Mouse (Mus musculus) T-helper 2 cell (primary cell): ENCODE results near the gene Ifi208.
"Not testable (repeated sequence)": the region's sequence is repeated elsewhere in the genome, so short reads cannot be mapped to it uniquely, and the experiment has no call there.

ENCODE experiments used
- in situ Hi-C: fragments of 300-600 bp; cut with MboI, MseI; formaldehyde crosslinking; loops from one replicate; pipeline ENCODE4 v1.15.1; 2025; ENCODE audit warnings: high pct_unique_total_duplicates

Ifi208 gene

DNA sequence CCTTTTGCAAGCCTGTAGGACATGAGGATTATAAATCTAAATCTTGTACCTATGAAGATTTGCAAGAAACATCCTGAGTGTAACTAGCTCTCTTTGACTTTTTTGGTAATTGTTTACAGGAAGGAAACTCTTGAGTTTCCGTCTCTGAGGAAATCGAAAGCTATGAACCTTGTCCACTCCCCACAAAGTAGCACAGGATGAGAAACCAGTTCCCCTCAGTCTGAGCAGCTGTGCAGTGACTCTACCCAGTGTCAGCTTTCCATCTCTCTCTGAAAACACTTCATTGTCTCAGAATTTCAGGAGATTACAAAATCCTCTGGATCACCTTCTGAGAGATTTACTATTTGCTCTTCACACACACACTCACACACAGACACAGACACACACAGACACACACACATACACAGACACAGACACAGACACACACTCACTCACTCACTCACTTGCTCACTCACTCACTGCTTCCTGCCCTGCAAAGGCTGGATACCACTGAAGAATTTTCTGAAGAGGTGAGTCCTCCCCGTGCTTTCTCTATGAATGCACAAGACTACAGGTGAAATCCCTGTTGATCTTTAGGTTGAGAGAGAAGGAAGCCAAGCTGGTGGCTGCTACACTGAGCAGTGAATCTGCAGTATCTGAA lies at the start of gene Ifi208:
Gene Ifi208, plus strand, starts transcription at position 218 of the 640 bp plus-strand sequence.
- in situ Hi-C loops: not testable (repeated sequence)

DNA sequence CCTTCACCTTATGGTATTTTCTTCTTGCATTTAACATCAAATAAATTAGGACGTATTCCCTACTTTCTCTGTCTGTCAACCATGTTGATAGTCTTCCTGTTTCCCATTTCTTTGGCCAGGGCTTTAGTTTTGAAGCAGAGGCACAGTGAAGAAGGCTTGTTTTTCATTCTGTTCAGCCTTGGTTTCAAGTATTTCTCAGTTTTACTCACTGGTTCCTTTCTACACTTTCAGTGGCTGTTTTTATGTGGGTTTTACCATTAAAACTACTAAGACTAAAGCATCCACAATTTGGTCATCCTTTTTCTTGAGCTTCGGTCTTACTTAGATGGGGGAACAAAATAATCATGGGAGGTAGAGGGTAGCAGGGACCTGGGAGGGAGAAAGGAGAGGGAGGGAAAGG lies 49.4 kb upstream of the Ifi208 start:
- in situ Hi-C loops: no loop called here

DNA sequence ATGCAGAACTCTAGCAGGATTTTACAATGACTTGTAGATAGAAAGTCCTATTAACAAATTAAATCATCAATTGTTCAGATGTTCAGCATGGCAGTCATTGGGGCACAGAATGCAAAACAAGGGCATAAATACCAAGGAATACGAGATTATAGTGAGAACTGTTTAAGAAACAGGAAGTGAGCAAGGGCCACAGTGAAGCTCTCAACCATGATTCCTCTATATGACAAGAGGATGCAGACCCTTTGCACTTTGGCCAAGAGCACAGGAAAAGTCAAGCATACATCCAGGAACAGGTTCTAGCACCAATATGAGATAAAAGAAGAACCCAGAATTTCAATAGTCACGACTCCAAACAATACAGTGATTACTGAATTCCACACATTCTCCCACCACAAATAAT lies 46.8 kb upstream of the Ifi208 start:
- in situ Hi-C loops: no loop called here

DNA sequence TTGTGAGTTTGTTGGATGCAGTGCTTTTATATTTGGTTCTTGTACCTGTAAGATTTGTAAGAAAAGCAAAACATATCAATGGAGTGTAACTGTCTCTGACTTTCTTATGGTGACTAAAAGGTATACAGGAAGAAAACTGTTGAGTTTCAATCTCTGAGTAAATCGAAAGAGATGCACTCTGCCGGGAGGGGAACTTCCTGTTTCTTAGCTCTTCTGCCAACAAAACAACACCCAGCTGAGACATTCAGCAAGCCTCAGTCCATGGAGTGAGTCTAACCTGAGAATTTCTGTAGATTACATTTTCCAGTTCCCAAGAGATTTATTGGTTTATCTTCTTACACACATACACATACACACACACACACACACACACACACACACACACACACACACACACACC lies 42.9 kb upstream of the Ifi208 start, which contains the start of gene Ifi209:
Gene Ifi209, plus strand, starts transcription at position 296 of the 400 bp plus-strand sequence.
- in situ Hi-C loops: not testable (repeated sequence)

DNA sequence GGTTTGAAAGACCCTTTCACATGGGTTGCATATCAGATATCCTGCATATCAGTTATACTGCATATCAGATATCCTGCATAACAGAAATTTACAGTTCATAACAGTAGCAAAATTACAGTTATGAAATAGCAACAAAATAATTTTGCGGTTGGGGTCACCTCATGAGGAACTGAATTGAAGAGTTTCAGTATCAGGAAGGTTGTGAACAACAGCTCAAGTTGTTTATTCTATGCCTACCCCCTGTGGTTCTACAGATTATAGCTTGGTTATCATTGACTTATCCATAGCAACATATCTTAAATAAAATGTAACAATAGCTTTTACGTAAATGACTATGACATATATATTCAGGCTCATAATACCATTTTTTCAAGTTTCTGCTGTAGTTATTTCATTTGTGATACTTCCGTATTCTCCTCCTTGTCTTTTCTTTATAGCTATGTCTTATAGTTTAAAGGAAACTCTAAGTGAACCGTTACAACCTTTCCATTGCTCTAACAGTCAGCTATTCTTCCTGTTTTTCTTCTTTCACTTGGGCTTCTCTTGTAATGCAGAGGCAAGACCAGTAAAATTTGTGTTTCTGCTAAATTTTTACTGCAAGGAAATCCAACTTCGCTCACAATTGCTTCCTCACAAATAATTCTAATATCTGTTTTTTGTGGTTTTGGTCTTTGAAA lies 39.4 kb upstream of the Ifi208 start:
- in situ Hi-C loops: no loop called here

DNA sequence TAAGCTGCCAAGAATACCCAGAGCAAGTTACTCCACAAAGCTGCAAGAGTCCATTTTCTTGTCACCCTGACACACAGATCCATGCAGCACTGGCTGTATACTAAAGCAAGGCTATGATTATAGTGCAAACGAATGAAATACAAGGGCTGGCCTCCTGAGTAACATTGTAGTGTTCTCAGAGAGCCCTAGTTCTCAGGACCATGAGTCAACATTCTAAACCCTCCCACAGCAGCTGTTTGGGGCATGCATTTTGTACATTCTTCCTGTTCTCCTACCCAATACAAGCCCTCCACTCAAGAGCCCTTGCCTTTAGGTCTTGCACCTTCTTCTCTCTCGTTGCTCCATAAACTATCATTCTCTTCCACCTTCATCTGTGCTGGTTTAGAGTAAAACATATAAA lies 28.1 kb upstream of the Ifi208 start:
- in situ Hi-C loops: no loop called here

DNA sequence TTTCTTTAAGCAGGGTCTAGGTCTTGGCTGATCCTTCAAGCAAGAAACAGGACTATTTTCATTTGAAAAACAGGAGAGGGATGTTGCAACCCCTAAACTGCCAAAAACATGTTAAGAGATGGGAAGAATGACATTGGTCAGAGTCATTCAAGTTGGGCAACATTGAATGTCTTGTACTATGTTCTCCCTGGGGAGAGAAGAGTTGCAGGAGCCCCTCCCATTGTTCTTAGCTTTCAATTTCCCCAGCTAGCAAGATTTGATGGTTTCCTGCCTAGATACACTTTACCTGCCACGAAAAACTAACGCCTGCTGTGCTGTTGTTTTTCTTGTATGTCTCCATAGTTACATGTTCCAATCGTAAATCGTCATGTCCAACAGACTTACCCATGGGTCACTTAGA lies 15.5 kb upstream of the Ifi208 start:
- in situ Hi-C loops: no loop called here

DNA sequence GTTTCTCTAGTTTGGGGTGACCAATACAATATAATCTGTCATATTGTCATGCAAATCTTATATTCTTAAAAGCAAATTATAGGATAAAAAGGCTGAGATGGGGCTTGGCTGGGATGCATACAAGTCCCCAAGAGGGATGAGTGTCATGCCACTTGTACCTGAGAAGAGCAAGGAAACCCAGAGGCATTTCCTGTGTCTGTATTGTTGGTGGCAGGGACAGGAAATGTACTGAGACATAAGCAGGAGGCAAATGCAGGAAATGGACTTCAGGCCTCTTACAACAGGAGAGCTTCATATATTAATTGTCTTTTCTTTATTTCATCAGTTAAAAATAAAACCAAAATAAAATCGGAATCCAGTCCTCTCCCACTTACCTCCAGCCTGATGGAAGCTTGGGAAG lies 5.1 kb downstream of the Ifi208 start:
- in situ Hi-C loops: not testable (repeated sequence)

DNA sequence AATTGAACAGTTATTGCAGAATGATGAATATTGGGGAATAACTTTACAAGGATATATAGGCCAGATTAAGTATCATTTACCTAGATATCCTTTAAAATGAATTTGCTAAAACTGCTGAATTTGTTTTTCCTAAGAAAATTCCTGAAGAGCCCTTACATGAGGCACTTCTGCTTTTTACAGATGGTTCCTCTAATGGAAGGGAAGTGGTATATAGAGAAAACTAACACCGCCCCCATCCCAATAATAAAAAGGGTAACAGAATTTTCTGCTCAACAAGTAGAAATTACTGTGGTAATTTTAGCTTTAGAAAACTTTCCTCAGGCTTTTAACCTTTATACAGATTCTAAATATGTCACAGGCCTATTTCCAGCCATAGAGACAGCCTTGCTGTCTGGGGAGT lies 20.8 kb downstream of the Ifi208 start:
- in situ Hi-C loops: no loop called here

DNA sequence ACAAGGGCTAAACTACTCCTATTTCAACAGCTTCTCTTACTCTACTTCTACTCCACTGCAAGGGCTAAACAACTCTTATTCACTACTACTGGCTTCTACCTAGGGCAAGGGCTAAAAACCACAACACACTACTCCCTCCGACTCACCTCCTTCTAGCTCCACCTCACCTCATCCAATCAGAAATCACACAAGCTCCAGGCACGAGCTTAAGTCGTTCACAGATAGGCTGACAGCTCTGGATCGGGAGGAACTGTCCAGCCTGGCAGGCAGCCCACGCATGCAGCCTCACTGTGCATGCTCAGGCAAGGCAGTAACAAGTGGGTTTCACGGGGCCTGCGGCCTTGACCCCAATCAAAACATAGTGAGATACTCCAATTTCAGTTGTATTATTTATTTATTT lies 59.7 kb downstream of the Ifi208 start:
- in situ Hi-C loops: no loop called here

DNA sequence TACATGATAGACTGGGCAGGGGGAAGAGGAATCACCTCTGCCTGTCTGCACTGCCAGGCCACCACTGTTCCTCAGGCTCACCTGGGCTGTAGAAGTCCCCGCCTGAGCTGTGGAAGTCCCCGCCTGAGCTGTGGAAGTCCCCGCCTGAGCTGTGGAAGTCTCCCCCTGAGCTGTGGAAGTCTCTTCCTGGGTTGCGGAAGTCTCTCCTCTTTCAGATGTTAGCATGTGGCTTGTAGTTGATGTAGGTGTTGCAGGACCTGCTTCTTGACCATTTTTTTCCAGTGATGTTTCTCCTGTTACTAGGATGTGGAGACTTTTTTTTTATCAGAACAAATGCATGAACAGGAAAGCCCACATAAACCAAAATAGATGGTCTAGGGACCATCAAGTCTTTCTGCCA lies 61.5 kb downstream of the Ifi208 start:
- in situ Hi-C loops: not testable (repeated sequence)

DNA sequence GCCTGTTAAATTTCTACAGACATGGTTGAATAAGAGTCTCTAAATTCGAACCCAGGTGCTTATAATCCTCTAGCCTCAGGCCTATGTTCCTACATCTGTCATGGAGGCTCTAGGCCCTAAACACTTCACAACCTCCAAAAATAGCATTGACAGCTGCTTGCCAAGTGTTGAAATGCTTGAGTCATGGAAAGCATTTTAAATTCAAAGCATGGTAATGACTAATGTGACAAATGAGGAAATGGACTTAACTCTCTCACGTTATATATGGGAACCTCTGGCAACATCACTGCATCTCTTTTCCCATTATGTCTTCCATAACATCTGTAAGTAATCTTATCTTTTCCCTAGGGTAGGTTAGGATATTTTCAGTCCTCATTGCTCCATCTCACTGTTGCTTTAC lies 63.5 kb downstream of the Ifi208 start:
- in situ Hi-C loops: no loop called here

DNA sequence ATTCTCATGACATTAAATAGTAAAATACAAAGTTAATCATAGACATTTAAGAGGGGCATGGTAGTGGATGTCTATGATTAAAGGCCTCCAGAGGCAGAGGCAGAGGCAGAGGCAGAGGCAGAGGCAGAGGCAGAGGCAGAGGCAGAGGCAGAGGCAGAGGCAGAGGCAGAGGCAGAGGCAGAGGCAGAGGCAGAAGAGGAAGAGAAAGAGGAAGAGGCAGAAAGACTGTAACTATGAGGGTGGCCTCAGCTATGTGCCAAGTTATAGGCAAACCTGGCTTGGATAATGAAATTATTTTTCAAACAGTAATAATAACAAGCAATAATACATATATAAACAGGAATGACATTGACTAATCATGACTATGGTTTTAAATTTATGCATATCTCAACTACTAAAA lies 67.1 kb downstream of the Ifi208 start:
- in situ Hi-C loops: no loop called here

DNA sequence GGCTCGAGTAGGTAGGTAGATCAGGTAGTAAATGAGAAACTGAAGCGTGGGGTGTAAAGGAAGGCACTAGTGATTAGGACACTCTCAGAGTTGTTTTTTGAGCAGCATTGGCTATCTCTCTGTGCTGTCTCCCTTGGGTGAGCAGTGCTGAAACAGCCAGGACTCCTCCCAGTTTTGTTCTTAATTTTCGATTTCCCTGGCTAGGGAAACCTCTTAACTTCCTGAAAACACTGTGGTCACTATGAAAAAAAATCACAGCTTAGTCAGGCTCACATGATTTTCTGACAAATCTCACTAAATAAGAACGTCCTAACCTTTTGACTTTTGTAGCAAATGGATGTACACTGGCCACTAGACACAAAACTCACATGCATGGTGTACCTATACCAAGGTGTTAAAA lies 68.2 kb downstream of the Ifi208 start, which contains the start of gene Ifi207:
Gene Ifi207, minus strand, starts transcription at position 92 of the 400 bp plus-strand sequence.
- in situ Hi-C loops: no loop called here

DNA sequence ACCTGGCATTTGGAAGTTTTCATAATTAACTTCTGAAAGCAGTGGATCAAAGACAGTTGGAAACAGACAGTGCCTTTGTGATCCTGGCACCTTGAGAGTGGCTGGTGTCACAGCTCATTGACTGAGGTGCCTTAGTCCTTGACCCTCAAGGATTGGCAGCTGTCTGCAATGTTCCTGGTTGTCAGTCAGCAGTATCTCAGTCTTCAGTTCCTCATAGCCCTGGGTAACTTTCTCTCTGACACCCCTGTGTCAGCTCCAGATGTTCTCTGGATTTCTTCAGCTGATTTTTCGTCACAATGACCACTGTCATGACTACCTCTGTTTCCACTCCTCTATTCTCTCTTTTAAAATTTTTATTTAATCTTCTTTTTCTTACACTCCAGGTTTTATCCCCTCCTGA lies 68.8 kb downstream of the Ifi208 start:
- in situ Hi-C loops: no loop called here
